Mouse (Mus musculus): ENCODE data around the gene Slc35f1. TPM values are rescaled to one million over a fixed set of nuclear protein-coding genes. Genes with fewer than 3 reads are reported as not detected.

The Slc35f1 gene
- polyA plus RNA-seq, 1 experiment = not detected

- no peak for TF ChIP-seq GATA1 (IDR thresholded peaks at IDR 0.05; ENCODE audit: borderline replicate concordance, low read length)
- no peak for TF ChIP-seq FLI1 (IDR thresholded peaks at IDR 0.05; ENCODE audit: low read length)
Observed at GRCm38 (mm10) chr10:53045931-53046330, 355.6 kb downstream of the Slc35f1 start.

GRCm38 (mm10) chr10:53052521-53052920, 362.2 kb downstream of the Slc35f1 start:
- no peaks in the 10 kb centered on the region for H3K36me3 ChIP-seq (replicated peaks; ENCODE audit: low read length)
- TF ChIP-seq FLI1 (IDR thresholded peaks at IDR 0.05; ENCODE audit: low read length) (no peak), GATA1 (IDR thresholded peaks at IDR 0.05; ENCODE audit: borderline replicate concordance, low read length) (no peak)

More at GRCm38 (mm10) chr10:53045931-53046330, 355.6 kb downstream of the Slc35f1 start:
- Histone ChIP-seq H3K36me3 (replicated peaks; ENCODE audit: low read length) (no peaks in the 10 kb centered on the region), H3K4me1 (no peaks in the 10 kb centered on the region), H3K27me3 (replicated peaks) (no peaks in the 10 kb centered on the region), H3K9me3 (no peaks in the 10 kb centered on the region), H3K4me3 (replicated peaks) (no peak overlapping the region)

DNA sequence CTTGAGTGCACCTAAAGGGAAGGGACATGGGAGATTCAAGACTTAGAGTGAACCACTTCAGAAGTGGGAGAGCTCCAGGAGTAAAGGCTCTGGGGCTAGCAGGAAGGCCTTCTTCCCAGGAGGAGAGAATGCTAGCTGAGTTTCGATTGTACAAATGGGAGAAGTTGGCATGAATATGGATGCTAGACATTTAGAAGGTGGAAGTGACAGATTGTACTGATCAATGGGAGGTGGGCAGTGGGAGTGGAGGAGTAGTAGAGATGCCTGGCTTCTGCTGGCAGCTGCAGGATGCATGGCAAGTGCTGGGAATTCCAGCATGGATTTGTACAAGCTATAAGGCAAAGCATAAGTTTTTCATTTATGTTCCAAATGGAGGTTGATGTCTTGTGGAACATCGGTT, 370.4 kb downstream of the Slc35f1 start:
- Histone ChIP-seq H3K36me3 (replicated peaks; ENCODE audit: low read length) (no peaks in the 10 kb centered on the region), H3K4me3 (replicated peaks) (no peak overlapping the region), H3K9me3 (peaks cover 2% of the 10 kb centered on the region; the same call in 1 of the 2 replicates), H3K4me1 (no peaks in the 10 kb centered on the region), H3K27me3 (replicated peaks) (no peaks in the 10 kb centered on the region)
- TF ChIP-seq FLI1 (IDR thresholded peaks at IDR 0.05; ENCODE audit: low read length) (no peak), GATA1 (IDR thresholded peaks at IDR 0.05; ENCODE audit: borderline replicate concordance, low read length) (no peak)

More at GRCm38 (mm10) chr10:53052521-53052920, 362.2 kb downstream of the Slc35f1 start:
- no peaks in the 10 kb centered on the region for H3K9me3 ChIP-seq
- no peak overlapping the region for H3K4me3 ChIP-seq (replicated peaks)
- H3K27me3 ChIP-seq (replicated peaks) = no peaks in the 10 kb centered on the region
- H3K4me1 ChIP-seq = no peaks in the 10 kb centered on the region

DNA sequence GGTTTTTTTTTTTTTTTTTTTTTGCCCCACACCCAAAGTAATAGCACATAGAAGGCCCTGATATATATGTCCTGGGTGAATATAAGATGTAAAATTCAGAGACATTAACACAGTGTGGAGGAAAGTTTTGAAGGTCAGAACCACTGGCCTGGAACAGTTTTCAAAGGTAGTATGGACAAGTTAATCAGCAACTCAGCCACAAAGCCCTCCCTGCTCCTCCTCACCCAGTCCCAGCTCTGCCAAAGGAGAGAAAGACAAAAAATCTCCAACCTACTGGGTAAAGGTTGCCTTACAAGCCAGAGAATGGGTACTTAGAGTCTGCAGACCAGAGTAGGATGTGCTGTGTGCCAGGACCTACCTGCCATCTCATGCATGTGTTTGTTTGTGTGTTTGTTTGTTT, 372.4 kb downstream of the Slc35f1 start:
- Histone ChIP-seq H3K4me1 (no peaks in the 10 kb centered on the region), H3K36me3 (replicated peaks; ENCODE audit: low read length) (no peaks in the 10 kb centered on the region), H3K9me3 (peaks cover 2% of the 10 kb centered on the region; the same call in 1 of the 2 replicates), H3K27me3 (replicated peaks) (no peaks in the 10 kb centered on the region), H3K4me3 (replicated peaks) (no peak overlapping the region)
- TF ChIP-seq GATA1 (IDR thresholded peaks at IDR 0.05; ENCODE audit: borderline replicate concordance, low read length) (no peak), FLI1 (IDR thresholded peaks at IDR 0.05; ENCODE audit: low read length) (no peak)

- Histone ChIP-seq H3K36me3 (replicated peaks; ENCODE audit: low read length) (no peaks in the 10 kb centered on the region), H3K4me1 (no peaks in the 10 kb centered on the region), H3K27me3 (replicated peaks) (no peaks in the 10 kb centered on the region), H3K9me3 (peaks cover 9% of the 10 kb centered on the region; the same call in 1 of the 2 replicates), H3K4me3 (replicated peaks) (no peak overlapping the region)
- TF ChIP-seq FLI1 (IDR thresholded peaks at IDR 0.05; ENCODE audit: low read length) (no peak), GATA1 (IDR thresholded peaks at IDR 0.05; ENCODE audit: borderline replicate concordance, low read length) (no peak)
Observed at GRCm38 (mm10) chr10:53087811-53088210, 397.5 kb downstream of the Slc35f1 start.

GRCm38 (mm10) chr10:53091525-53091924, 401.2 kb downstream of the Slc35f1 start:
- Histone ChIP-seq H3K4me1 (no peaks in the 10 kb centered on the region), H3K4me3 (replicated peaks) (no peak overlapping the region), H3K9me3 (peaks cover 9% of the 10 kb centered on the region; the same call in 1 of the 2 replicates), H3K27me3 (replicated peaks) (no peaks in the 10 kb centered on the region), H3K36me3 (replicated peaks; ENCODE audit: low read length) (no peaks in the 10 kb centered on the region)
- TF ChIP-seq FLI1 (IDR thresholded peaks at IDR 0.05; ENCODE audit: low read length) (no peak), GATA1 (IDR thresholded peaks at IDR 0.05; ENCODE audit: borderline replicate concordance, low read length) (no peak)

- H3K4me1 ChIP-seq = no peaks in the 10 kb centered on the region
- no peak for TF ChIP-seq FLI1 (IDR thresholded peaks at IDR 0.05; ENCODE audit: low read length)
- no peak overlapping the region for H3K4me3 ChIP-seq (replicated peaks)
- H3K27me3 ChIP-seq (replicated peaks) = no peaks in the 10 kb centered on the region
- no peaks in the 10 kb centered on the region for H3K9me3 ChIP-seq
- no peaks in the 10 kb centered on the region for H3K36me3 ChIP-seq (replicated peaks; ENCODE audit: low read length)
Observed at GRCm38 (mm10) chr10:53096446-53096845, 406.1 kb downstream of the Slc35f1 start.

DNA sequence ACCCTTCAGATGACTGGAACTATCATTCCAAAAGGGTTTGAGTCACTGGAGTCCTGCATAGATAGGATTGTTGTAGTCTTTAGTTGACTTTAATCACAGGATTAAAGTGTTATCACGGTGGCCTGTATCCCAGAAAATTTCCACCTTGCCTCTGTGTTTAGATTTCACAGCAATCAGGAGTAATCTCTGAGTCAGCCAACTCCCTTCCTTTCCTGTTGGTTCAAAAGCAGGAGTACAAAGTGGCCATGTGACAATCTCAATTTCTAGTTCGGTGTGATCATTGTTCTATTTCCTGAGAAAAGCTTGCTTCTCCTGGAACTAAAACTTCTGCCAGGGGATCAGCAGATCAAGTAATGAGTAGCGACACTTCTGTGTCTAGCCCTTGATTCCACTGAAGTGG, 410.5 kb downstream of the Slc35f1 start:
- Histone ChIP-seq H3K36me3 (replicated peaks; ENCODE audit: low read length) (no peaks in the 10 kb centered on the region), H3K27me3 (replicated peaks) (no peaks in the 10 kb centered on the region), H3K4me3 (replicated peaks) (no peak overlapping the region), H3K9me3 (no peaks in the 10 kb centered on the region), H3K4me1 (no peaks in the 10 kb centered on the region)
- TF ChIP-seq GATA1 (IDR thresholded peaks at IDR 0.05; ENCODE audit: borderline replicate concordance, low read length) = no peak
- no peak for TF ChIP-seq FLI1 (IDR thresholded peaks at IDR 0.05; ENCODE audit: low read length)

DNA sequence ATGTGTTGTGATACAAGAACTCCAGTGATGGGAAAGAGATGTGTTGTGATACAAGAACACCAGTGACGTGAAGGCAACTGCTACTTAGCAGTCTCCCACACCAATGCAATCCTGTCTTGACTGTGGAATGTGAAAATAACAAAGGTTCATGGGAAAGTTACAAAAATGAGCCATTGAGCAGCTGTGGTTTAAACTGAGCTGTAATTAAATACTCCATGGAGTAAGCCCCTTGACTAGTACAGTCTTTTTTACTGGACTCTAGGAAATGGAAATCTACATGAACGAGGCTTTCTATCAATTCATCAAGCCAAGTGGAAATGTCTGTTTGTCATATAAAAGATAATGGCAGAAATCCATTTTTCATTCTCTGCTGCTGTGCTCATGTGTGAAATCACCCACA, 411.1 kb downstream of the Slc35f1 start:
- TF ChIP-seq FLI1 (IDR thresholded peaks at IDR 0.05; ENCODE audit: low read length) = no peak
- no peak for TF ChIP-seq GATA1 (IDR thresholded peaks at IDR 0.05; ENCODE audit: borderline replicate concordance, low read length)
- no peak overlapping the region for H3K4me3 ChIP-seq (replicated peaks)
- H3K4me1 ChIP-seq = no peaks in the 10 kb centered on the region
- H3K9me3 ChIP-seq = no peaks in the 10 kb centered on the region
- H3K27me3 ChIP-seq (replicated peaks) = no peaks in the 10 kb centered on the region
- H3K36me3 ChIP-seq (replicated peaks; ENCODE audit: low read length) = no peaks in the 10 kb centered on the region

DNA sequence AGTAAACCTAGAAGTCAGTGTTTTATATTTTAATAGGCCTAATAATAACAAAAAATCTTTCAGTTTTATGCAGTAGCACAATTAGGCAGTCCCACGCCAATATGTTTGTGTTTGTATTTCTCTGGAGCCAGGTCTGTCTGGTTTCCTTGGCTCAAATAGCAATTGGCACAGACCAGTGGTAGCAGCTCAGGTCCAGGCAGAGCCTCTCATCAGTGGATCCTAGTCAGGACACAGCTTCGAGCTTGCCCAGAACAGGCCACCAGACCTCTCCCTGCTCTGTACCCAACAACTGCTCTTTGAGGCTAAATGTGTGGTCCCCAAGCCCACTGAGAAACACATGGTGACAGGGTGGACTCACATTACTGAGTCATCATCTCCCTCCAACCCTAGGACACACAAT, 412.1 kb downstream of the Slc35f1 start:
- TF ChIP-seq FLI1 (IDR thresholded peaks at IDR 0.05; ENCODE audit: low read length) = no peak
- no peak for TF ChIP-seq GATA1 (IDR thresholded peaks at IDR 0.05; ENCODE audit: borderline replicate concordance, low read length)
- Histone ChIP-seq H3K36me3 (replicated peaks; ENCODE audit: low read length) (no peaks in the 10 kb centered on the region), H3K27me3 (replicated peaks) (no peaks in the 10 kb centered on the region), H3K9me3 (no peaks in the 10 kb centered on the region), H3K4me3 (replicated peaks) (no peak overlapping the region), H3K4me1 (no peaks in the 10 kb centered on the region)

DNA sequence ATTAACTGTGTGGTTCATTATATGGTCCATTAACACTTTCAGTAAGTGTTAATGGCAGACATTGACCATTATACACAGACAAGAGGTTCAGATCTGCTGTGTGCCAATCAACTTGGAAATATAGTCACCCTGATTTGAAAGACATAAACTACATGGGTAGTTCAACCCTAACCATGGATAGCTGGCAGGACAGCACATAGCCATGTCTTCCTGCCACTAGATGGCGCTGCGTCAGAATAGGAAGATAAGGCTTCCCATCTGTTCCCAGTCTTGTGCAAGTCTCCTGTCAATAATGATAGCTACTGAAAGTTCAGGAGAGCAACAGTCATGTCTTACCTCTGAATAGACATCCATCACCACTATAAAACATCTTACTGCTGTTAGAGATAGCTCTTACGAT, 424.7 kb downstream of the Slc35f1 start:
- Histone ChIP-seq H3K27me3 (replicated peaks) (no peaks in the 10 kb centered on the region), H3K9me3 (no peaks in the 10 kb centered on the region), H3K4me1 (no peaks in the 10 kb centered on the region), H3K4me3 (replicated peaks) (no peak overlapping the region), H3K36me3 (replicated peaks; ENCODE audit: low read length) (no peaks in the 10 kb centered on the region)
- no peak for TF ChIP-seq FLI1 (IDR thresholded peaks at IDR 0.05; ENCODE audit: low read length)
- no peak for TF ChIP-seq GATA1 (IDR thresholded peaks at IDR 0.05; ENCODE audit: borderline replicate concordance, low read length)
